Mouse (Mus musculus) spleen, adult 2 months (tissue): ENCODE measurements around the gene Sh3bp1.

ENCODE experiments used
- CTCF ChIP-seq: fragments of 200-500 bp; IDR thresholded peaks from 2 replicates; pipeline ENCODE4 v1.5.1; 2011; ENCODE audit warnings: mild to moderate bottlenecking, inconsistent platforms; ENCODE audit not compliant: insufficient read depth, insufficient read length, insufficient replicate concordance; ENCODE audit errors: extremely low read depth
- POLR2A ChIP-seq: fragments of 200-500 bp; IDR thresholded peaks from 2 replicates; pipeline ENCODE4 v1.6.1; 2011; ENCODE audit warnings: low read depth, low read length, inconsistent platforms

- TF ChIP-seq CTCF (no peak), POLR2A (no peak)
These were observed 24.0 kb upstream of the Sh3bp1 start for GRCm38 (mm10) chr15:78875537-78875936.
